Mouse (Mus musculus): Measurements from ENCODE around the gene Eif2a.

Gene Eif2a

DNA sequence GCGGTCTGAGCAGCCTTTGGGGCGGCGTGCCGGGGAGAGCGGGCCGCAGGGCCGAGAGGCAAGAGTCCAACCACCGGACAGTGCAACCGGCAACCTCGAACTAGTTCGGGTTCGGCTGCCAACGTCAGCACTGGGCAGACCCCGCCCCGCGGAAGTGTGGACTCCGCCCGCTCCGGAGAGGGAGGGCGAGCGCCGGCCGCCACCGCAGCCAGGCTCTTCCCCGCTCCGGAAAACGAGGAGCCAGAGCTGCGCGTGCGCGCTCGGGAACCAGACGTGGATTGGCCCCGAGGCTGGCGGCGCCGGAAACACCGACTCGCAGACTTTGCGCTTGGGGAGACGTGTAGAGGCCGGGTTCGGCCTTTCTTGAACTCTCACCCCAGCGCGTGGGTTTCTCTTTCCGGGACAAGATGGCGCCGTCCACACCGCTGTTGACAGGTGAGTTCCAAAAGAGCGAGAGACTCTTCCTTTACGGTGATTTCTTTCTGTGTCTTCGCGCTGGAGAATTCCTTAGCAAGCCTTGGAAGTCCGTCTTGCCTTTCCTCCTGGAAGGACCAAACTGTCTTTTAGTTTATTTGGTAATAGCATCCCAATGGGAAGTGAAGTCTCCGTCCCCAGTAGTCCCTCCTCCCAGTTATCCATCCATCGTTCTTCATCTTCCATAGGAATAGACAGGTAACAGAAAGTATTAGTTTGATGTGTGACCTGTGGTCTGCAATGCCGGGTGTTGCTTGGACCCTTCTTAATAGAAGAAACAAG lies at the start of gene Eif2a, which contains the start of gene Serp1:
Eif2a (plus strand) TSS at position 170 of the 756 bp plus-strand sequence.
Serp1 (minus strand) TSS at position 241 of the 756 bp plus-strand sequence.
- DNase-seq = peak; percentile 99

GRCm38 (mm10) chr3:58478755-58479455 lies 46.7 kb upstream of the Eif2a start:
- DNase-seq = no peak

DNA sequence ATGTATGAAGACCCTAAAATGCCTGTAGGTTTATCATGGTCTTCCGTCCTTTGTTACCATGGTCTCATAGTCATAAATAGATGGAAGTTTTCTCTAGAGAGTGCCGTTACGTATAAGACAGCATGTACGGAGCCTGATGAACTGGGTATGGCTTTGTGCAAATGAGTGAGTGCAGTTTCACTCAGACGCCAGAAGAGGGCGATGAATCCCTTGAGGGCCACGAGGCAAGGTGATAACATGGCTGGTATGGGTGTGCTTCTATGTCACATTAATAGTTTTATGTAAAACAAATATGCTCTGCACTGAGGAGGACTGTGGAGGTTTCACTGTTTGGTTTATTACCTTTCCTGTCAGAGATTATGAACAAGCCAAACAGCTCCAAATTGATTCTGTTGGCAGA lies 39.7 kb upstream of the Eif2a start:
- no peak for DNase-seq

GRCm38 (mm10) chr3:58487121-58487520 lies 38.5 kb upstream of the Eif2a start:
- DNase-seq = no peak

DNA sequence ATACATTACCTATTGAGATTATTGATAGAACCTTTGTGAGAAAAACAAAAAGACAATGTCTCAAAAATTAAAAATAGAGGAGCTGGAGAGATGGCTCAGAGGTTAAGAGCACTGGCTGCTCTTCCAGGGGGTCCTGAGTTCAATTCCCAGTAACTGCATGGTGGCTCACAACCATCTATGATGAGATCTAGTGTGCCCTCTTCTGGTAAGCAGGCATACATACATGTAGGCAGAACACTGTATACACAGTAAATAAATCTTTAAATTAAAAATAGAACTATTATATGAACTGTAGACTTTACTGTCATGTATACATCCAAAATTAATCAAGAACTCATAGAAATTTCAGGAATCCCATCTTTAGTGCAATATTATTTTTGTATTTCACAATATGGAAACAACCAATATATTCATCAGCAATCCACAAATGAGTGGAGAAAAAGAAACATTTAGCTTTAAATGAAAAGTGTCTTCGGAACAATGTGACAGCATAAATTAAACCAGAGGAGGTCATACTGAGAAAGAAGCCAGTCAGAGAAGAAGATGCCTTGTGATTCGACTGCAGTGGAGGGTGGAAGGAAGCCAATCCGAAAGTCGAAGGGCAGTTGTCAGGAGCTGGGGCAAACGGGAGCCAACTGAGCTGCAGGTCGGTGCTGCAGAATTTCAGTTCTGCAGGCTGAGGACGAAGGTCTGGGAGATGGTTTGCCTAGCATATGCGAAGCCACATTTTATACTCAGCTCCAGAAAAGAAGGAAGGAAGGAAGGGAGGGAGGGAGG lies 37.4 kb upstream of the Eif2a start:
- DNase-seq = no peak

DNA sequence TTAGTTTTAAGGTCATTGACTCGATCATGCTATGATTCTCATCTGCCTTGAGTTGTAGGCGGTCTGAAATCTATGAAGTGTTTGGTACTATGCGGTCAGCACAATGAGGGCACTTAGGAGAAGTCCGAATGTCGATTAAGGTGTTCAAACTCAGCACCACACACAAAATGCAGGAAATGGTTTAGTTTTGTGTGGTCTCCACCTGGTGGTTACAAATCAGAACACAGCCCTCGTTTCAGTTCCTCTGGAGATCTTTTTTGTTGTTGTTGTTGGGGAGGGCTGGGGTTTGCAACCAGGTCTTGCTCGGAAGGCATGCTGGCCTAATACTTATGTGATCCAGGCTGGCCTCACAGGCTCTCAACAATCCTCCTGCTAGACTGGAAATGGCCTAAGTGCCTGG lies 34.8 kb upstream of the Eif2a start:
- DNase-seq = peak; percentile 53

DNA sequence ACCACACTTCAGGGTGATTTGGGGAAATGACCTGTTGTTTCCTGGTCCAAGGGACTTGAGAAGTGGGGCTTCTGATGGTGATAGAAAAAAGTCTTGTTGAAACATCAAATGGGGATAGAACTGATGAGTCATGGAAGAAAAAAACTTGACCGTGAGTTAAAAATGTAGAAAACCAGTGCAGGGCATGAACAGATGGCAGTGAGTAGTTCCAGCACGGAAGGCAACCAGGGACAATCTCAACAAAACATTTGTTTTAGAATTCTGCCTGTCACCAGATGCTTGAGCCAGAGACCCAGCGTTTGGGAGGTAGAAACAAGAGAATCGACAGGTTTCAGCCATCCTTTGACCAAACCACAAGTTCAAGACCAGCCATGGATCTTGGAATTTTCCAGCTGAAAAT lies 32.0 kb upstream of the Eif2a start:
- DNase-seq = no peak

DNA sequence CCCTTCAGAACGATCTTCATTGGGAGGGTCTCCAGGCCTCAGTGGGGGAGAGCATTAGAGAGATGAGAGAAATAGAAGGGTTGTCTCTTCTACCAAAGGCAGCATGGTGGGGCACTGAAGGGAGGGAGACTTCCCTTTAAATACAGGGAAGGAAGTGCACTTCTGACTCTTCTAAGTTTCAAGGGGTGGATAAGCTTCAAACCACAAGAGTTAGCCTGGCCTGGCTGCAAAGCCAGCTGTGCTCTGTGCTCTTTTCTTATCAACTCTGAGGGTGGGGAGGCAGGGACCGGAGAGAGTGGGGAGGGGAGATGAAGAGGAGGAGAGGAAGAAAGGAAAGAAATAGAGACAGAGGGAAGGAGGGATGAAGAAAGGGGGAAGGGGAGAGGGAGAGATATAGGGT lies 23.7 kb upstream of the Eif2a start:
- no peak for DNase-seq

GRCm38 (mm10) chr3:58503720-58504333 lies 21.8 kb upstream of the Eif2a start:
- no peak for DNase-seq

GRCm38 (mm10) chr3:58504676-58505075 lies 20.9 kb upstream of the Eif2a start:
- DNase-seq = no peak

- DNase-seq = no peak
Observed at GRCm38 (mm10) chr3:58508020-58508750, 17.4 kb upstream of the Eif2a start.

GRCm38 (mm10) chr3:58511581-58511980 lies 14.0 kb upstream of the Eif2a start:
- peak; percentile 21 for DNase-seq

- no peak for DNase-seq
Observed at GRCm38 (mm10) chr3:58512740-58513139, 12.9 kb upstream of the Eif2a start.

DNA sequence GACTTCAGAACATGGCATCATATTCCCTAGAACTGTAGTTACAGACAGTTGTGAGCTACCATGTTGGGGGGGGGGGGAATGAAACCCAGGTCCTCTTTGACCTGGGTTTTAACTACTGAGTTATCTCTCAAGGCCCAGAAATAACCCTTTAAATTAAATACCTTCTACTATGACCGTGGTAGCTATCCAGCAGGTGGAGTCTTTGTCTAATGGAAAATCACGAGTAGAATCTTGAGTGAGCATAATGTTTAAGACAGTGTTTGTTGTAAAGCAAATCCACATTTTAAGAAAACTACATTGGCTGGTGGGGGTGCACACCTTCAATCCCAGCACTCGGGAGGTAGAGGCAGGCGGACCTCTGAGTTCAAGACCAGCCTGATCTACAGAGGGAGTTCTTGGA lies 12.1 kb upstream of the Eif2a start:
- DNase-seq = no peak

DNA sequence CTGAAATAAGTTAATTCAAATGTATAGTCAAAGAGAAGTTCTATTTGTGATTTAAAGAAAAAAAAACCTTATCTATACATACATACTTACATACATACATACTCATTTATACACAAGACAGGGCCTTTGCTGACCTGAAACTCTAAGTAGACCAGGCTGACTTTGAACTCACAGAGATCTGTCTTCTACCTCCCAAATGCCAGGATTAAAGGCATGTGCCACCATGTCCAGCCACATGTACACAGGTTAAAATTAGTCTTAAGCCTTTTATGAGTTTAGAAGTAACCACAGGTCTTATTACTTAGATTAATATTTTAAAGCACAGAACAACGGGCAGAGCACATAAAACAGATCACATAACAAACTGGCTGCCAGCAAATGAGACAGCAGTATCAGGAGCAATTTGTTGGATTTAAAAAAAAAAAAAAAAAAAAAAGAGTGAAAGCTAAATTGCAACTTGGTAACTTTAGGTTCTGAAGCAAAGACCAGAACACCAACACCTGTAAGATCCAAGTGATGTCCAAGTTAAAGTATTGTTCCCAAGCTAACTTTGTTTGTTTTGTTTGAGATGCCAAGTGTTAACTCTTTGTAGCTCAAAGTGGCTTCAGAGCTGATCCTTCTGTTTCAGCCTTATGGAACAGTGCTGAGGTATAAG lies 9.5 kb upstream of the Eif2a start:
- no peak for DNase-seq

GRCm38 (mm10) chr3:58516602-58516976 lies 9.0 kb upstream of the Eif2a start:
- DNase-seq = peak; percentile 9

DNA sequence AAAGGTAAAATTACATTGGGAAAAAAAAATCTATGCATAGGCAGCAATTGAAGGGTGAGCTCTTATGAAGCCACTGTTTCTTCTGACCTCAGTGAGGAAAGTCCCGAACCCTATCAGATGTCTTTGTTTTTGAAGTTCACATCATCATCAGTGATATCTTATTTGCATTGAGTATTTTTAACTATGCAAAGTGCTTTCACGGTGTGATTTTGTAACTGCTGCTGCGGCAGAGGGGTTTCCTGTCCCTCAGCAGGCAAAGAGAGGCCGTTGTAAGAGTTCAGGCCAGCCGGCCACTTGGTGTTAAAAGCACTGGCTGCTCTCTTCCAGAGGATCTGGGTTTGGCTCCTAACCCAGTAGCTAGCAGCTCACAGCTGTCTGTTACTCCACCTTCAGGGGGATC lies 8.4 kb upstream of the Eif2a start:
- no peak for DNase-seq

DNA sequence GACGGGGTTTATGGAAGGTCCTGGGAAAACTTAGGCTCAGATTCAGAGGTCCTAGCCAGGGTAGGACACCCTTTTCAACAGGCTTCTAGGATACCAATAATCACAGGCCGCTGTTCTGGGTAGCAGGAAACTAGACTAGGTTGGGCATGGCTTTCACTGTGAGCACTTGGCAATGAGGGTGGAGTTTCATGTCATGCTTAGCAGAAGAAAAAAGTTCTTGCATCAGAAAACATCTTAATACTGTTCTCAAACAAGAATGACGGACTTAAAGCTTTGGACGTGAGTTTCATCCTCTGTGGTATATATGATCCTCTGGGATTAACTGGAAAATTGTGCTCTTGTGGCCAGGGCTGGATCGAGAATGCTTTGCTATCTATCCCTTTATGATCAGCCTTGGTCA lies 7.8 kb upstream of the Eif2a start:
- no peak for DNase-seq

GRCm38 (mm10) chr3:58518962-58519361 lies 6.7 kb upstream of the Eif2a start:
- no peak for DNase-seq

DNA sequence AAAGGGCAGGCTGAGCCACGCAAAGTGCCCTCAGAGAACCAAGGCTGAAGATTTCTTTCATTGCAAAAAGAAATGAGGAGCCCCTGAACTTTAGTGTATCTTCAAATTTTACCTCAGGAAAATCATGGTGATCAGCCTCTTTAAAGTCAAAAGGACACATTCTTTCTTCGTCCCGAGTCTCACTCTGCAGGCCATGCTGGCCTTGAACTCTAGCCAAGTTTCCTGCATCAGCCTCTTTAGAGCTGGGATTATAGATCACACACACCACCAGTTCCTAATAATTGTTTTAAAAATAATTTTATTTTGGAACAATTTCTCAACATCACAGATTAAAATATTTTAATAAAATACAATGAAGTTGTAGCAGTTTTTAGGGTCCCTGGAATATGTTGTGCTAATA lies 6.1 kb upstream of the Eif2a start:
- DNase-seq = no peak

DNA sequence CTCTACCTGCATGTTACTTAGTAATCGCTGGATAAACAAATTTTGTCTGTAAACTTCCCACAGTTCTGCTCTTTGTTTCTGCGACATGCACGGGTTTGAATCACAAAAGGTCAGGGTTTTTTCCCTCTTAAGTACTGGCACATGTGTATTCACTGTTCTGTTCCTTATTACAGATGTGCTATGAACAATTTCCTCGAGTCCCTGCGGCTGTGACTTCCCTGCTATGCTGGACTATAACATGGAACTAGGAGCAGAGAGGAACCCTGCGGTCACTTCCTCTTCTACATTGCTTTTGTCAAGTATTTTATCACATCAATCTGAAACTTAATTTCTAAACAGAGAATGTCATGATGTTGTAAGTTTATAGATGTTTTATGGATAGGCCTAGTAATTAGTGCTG lies 5.3 kb upstream of the Eif2a start:
- DNase-seq = no peak

DNA sequence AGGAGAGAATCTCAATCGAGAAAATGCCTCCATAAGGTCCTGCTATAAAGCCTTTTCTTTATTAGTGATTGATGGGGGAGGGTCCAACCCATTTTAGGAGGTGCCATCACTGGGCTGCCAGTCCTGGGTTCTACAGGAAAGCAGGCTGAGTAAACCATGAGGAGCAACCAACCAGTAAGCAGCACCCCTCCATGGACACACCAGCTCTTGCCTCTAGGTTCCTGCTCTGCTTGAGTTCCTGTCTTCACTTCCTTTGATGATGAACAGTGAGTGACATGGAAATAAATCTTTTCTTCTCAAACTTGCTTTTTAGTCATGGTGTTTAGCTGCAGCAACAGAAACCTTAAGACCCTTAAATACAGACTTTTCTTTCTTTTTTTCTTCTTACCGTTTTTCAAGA lies 4.3 kb upstream of the Eif2a start:
- no peak for DNase-seq

Data from lung, postnatal 10 days (tissue).